Mouse (Mus musculus) liver, embryonic 18 days (tissue): ENCODE data around the gene Cyp2j5. TPM values are rescaled to one million over a fixed set of nuclear protein-coding genes. Genes with fewer than 3 reads are reported as not detected.

ENCODE experiments used
- polyA plus RNA-seq: library from polyadenylated mRNA; depleted of rRNA; stranded (reverse); fragments of >200 nt; gene quantifications from 2 replicates; pipeline ENCODE4 v1.2.3, GENCODE M21; 2012; rRNA removed

The Cyp2j5 gene
- 11.7 and 27.7 TPM in 2 replicates for polyA plus RNA-seq

GRCm38 (mm10) chr4:96663991-96664390 lies at the start of gene Cyp2j5:
Gene Cyp2j5 (minus strand): TSS chr4:96664154.

GRCm38 (mm10) chr4:96590911-96591790 lies 72.8 kb downstream of the Cyp2j5 start, which contains the start of gene Cyp2j9:
Gene Cyp2j9 (minus strand): TSS chr4:96591578.

Other genes starting within 250 kb of the Cyp2j5 start
- gene Cyp2j8, start 156.8 kb downstream of the Cyp2j5 start, polyA plus RNA-seq = not detected in 2 replicates
- 4.6 and 6.1 TPM in 2 replicates for gene Cyp2j6, start 110.5 kb downstream of the Cyp2j5 start, polyA plus RNA-seq
- 1.3 and 1.8 TPM in 2 replicates for gene Cyp2j9, start 72.6 kb downstream of the Cyp2j5 start, polyA plus RNA-seq
- not detected in 2 replicates for gene Gm12695, start 121.0 kb upstream of the Cyp2j5 start, polyA plus RNA-seq